Mouse (Mus musculus) liver, embryonic 13.5 days (tissue): Measurements from ENCODE around the gene Pld5. TPM values are rescaled to one million over a fixed set of nuclear protein-coding genes. Genes with fewer than 3 reads are reported as not detected.

Experiments
- ATAC-seq: fragments of 200-750 bp; cut with Nextera tagmentation; 2 replicates; pipeline ENCODE4 v1.8.0; 2017; ENCODE audit warnings: low read depth, mild to moderate bottlenecking, moderate number of reproducible peaks, moderate library complexity
- DNase-seq: peaks from one replicate; pipeline ENCODE4 v3.0.0; 2022
- H3K27ac ChIP-seq: fragments of 300-500 bp; sonication (generic); 2 replicates; pipeline ENCODE4 v1.5.1; 2015; ENCODE audit warnings: moderate library complexity, mild to moderate bottlenecking, inconsistent platforms
- H3K27me3 ChIP-seq: fragments of 300-500 bp; sonication (generic); 2 replicates; pipeline ENCODE4 v1.6.1; 2015; ENCODE audit warnings: mild to moderate bottlenecking, inconsistent platforms
- H3K36me3 ChIP-seq: fragments of 300-500 bp; sonication (generic); 2 replicates; pipeline ENCODE4 v1.6.1; 2015; ENCODE audit warnings: mild to moderate bottlenecking, inconsistent platforms
- H3K4me1 ChIP-seq: fragments of 300-500 bp; sonication (generic); replicated peaks from 2 replicates; pipeline ENCODE4 v1.6.1; 2015; ENCODE audit warnings: inconsistent platforms
- H3K4me2 ChIP-seq: fragments of 300-500 bp; sonication (generic); 2 replicates; pipeline ENCODE4 v1.6.1; 2015; ENCODE audit warnings: inconsistent platforms, mild to moderate bottlenecking, moderate library complexity
- H3K4me3 ChIP-seq: fragments of 300-500 bp; sonication (generic); replicated peaks from 2 replicates; pipeline ENCODE4 v1.5.1; 2015; ENCODE audit warnings: mild to moderate bottlenecking, inconsistent platforms
- H3K9ac ChIP-seq: fragments of 300-500 bp; sonication (generic); 2 replicates; pipeline ENCODE4 v1.6.1; 2015; ENCODE audit warnings: mild to moderate bottlenecking, inconsistent platforms
- H3K9me3 ChIP-seq: fragments of 300-500 bp; sonication (generic); replicated peaks from 2 replicates; pipeline ENCODE4 v1.6.1; 2016; ENCODE audit warnings: inconsistent platforms
- WGBS: fragments of 180-500 bp; shearing (Covaris S2); methylation state at CpG from one replicate; pipeline ENCODE4 v1.1.7; 2015; ENCODE audit not compliant: insufficient replicate concordance; 5-methylcytosine and 5-hydroxymethylcytosine counted together
- polyA plus RNA-seq: library from polyadenylated mRNA; unstranded; fragments of >200 nt; fragmentation: Nextera tagmentation; extraction: Ambion mirVana; gene quantifications from 2 replicates; pipeline ENCODE4 v1.2.1, GENCODE M21; 2015

Gene Pld5
- 0.03 and 0.06 TPM in 2 replicates for polyA plus RNA-seq

DNA sequence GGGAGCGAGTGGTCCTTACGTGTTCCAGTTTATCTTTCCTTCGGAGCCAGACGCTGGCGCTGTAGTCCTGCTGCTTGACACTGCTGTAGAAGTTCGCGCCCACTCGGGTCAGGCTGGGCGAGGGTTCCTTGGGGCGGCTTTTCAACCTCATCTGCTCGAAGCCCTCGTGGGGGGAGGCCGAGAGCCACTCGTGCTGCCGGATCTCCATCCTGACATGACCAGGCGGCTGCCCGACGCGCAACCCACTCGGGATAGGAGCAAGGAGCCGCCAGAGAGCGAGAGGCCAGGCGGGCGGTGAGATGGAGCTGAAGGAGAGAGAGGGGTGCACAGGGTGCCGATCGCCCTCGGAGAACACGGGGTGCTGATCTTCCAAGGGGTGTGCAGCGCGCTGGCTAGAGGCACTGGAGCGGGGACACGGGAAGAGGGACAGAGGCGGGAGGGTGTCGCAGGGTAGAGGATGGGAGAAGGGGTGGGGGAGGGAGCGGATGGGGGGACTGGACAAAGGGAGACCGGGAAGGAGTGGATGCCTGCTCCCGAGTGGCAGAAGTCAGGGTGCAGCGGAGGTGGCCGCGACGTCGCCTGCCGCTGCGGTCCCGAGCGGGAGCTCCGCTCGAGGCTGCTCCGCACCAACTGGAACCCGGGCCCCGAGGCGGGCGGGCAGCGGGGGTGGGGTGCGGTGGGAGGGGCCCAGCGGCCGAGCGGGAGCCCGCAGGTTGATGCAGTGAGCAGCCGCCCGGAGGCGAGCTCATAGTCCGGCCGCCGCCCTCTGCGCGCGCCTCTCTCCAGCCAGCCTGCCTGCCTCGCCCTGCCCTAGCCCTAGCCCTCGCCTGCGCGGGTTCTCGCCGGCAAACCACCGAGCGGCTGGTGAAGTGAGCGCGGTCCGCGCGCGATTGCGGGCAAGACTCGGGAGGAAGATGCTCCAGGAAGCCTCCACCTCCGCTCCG is at the start of gene Pld5:
TSS of gene Pld5 (minus strand) at position 646 of the 944 bp plus-strand sequence.
- DNase-seq (no peak), ATAC-seq (0 out of 2 replicates have a peak, but pooled peaks have one; percentile 36)
- Histone ChIP-seq H3K27ac (no peak within 1 kb of the TSS), H3K4me2 (peak within 1 kb of the TSS; percentile 59), H3K9me3 (no peaks in the 10 kb centered on the region), H3K4me3 (peak within 1 kb of the TSS; percentile 41), H3K36me3 (no peaks in the 10 kb centered on the region), H3K27me3 (peaks cover 37% of the 10 kb centered on the region), H3K4me1 (no peaks in the 10 kb centered on the region), H3K9ac (no peak within 1 kb of the TSS)
- 2% methylated on average over 79 of the region's 86 CpGs for WGBS

DNA sequence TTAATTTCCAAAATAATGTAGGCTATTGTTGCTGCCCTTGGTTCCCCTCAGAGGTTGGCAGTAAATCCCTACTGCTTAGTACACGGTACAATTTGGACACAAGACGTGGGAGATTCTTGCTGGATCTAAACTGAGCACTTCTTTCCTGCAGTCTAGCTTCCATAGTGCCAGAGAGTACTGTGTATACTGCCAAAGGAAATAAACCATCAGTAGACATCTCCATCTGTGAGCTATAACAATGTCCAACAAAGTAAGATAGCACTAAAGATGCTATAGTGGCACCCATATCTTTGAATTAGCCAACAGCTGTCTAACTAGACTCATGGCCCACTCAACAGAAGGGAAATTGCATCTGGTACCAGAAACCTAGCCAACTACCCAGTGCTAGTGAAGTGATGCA is 40.0 kb upstream of the Pld5 start:
- Histone ChIP-seq H3K4me2 (no peak overlapping the region), H3K4me1 (no peaks in the 10 kb centered on the region), H3K27ac (no peak overlapping the region), H3K27me3 (no peaks in the 10 kb centered on the region), H3K9ac (no peak overlapping the region), H3K36me3 (no peaks in the 10 kb centered on the region), H3K9me3 (no peaks in the 10 kb centered on the region), H3K4me3 (no peak overlapping the region)
- 56% methylated on average over 2 of the region's 2 CpGs for WGBS
- ATAC-seq: no peak
- no peak for DNase-seq

DNA sequence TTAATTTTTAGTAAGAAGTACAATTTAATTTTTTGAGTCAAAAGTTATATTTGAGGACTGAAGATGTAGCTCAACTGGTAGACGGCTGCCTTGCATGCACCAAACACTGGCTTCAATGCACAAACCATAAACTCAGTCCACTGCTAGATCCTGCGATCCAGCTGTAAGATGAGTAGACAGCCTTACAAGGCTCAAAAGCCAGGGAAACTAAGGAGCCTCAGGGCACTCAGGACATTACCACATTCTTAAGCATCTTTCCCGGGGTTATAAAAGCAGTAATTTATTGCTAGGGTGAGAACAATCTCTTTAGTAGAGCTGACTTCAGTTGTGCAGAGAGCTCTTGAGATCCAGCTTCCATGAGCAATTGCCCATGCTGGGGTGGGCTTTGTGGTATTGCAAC is 35.1 kb upstream of the Pld5 start:
- ATAC-seq (no peak), DNase-seq (no peak)
- no peak overlapping the region for H3K27ac ChIP-seq
- no peak overlapping the region for H3K4me2 ChIP-seq
- no peaks in the 10 kb centered on the region for H3K27me3 ChIP-seq
- WGBS: 62% methylated on average over 3 of the region's 3 CpGs
- H3K4me3 ChIP-seq: no peak overlapping the region
- no peaks in the 10 kb centered on the region for H3K36me3 ChIP-seq
- no peaks in the 10 kb centered on the region for H3K9me3 ChIP-seq
- no peak overlapping the region for H3K9ac ChIP-seq
- no peaks in the 10 kb centered on the region for H3K4me1 ChIP-seq

DNA sequence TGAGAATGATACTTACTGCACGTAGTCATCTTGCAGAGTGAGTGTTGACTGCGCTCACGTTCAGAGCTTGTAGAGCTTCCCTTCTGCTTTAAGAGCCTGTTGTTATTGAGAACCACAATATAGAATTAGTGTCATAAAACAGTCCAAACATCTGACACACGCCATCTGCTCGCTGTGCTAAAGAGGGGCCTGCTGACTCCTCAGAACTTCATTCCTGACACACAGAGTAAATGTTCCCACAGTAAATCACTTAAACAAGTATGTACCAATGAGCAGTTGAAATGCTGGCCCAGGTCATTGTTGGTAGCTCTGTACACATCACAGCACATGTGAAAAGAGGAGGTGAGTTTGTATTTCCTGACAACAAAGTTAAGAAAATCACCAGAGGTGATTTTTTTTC is 14.3 kb upstream of the Pld5 start:
- 71% methylated on average over 5 of the region's 5 CpGs for WGBS
- Histone ChIP-seq H3K4me3 (no peak overlapping the region), H3K27ac (no peak overlapping the region), H3K36me3 (no peaks in the 10 kb centered on the region), H3K9me3 (no peaks in the 10 kb centered on the region), H3K4me1 (no peaks in the 10 kb centered on the region), H3K27me3 (no peaks in the 10 kb centered on the region), H3K9ac (no peak overlapping the region), H3K4me2 (no peak overlapping the region)
- DNase-seq: no peak
- ATAC-seq: no peak

DNA sequence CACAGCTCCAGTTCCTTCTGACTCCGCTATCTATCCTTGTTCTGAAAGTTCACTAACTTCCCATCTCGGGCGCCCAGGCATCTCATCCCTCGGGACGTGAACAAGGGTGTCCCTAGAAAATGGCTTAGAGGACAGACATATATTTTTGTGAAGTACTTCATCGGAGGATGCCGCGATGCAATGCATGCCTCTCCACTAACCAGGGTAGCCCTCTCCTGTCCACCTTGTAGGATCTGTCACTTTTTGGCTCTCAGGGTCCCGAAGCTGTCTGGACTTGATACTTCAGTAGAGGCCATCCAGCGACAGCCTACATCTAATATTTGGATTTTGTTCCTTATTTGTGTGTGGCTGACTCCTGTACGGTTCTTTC is 484 bp upstream of the Pld5 start:
- Histone ChIP-seq H3K36me3 (no peaks in the 10 kb centered on the region), H3K9ac (no peak overlapping the region), H3K4me3 (peak overlapping the region; percentile 41), H3K4me2 (peak overlapping the region; percentile 59), H3K27ac (no peak overlapping the region), H3K9me3 (no peaks in the 10 kb centered on the region), H3K4me1 (no peaks in the 10 kb centered on the region), H3K27me3 (peaks cover 37% of the 10 kb centered on the region)
- DNase-seq: no peak
- 17% methylated on average over 11 of the region's 11 CpGs for WGBS
- ATAC-seq: no peak

DNA sequence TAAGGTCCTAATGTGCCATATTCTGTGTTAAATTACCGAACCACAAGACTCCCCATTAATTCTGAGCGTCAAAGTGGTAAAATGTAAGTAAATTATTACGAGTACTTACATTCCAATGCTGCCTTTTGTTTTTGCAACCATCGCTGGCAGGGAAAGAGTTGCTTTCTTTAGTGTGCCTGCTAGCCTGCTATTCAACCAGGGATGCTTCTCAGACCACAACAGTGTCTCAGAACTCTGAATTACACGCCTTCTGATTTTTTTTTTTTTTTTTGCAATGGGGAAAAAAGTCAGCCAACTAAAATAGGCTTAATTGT is 26.4 kb downstream of the Pld5 start:
- Histone ChIP-seq H3K9me3 (no peaks in the 10 kb centered on the region), H3K4me3 (no peak overlapping the region), H3K27ac (no peak overlapping the region), H3K4me1 (no peaks in the 10 kb centered on the region), H3K9ac (no peak overlapping the region), H3K36me3 (no peaks in the 10 kb centered on the region), H3K4me2 (no peak overlapping the region), H3K27me3 (no peaks in the 10 kb centered on the region)
- DNase-seq (no peak), ATAC-seq (no peak)
- 58% methylated on average over 5 of the region's 5 CpGs for WGBS

DNA sequence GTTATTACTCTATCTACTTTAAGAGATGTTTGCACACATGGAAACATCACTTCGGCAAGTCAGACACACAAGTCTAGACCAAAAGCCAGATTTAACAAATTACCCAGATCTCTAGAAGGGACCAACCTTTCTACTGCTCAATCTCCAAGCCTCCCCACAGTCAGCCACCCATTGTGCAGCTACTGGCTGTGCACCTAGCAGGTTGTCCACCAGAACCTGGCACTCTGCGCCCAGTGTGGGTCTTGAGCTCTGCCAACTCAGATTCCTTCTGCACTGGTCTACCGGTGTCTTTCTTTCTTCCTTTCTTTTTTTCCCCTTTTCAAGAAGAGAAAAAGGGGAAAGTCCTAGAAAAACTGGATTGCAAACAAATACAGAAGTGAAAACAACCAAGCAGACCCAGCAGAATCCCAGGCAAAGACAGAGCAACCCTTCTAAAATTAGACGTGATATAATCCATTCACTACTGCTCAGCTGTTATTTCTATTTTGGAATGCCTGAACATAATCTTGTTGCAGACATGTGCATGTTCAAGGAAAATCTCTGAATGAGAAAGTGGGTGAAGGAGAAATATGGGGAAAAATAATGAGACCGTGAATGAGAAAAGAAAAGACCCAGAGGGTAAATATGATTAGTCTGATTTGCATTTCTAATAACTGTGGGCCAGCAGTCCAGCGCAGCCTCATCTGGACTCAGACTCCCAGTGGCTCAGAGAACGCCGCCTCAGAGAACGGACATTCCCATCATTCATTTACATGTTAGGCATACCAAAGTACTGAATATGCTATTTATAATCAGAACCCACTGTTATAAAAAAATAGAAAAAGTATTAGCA is 27.0 kb downstream of the Pld5 start:
- DNase-seq: no peak
- H3K4me1 ChIP-seq: no peaks in the 10 kb centered on the region
- 81% methylated on average over 9 of the region's 9 CpGs for WGBS
- no peak overlapping the region for H3K9ac ChIP-seq
- H3K4me2 ChIP-seq: no peak overlapping the region
- no peaks in the 10 kb centered on the region for H3K36me3 ChIP-seq
- no peaks in the 10 kb centered on the region for H3K9me3 ChIP-seq
- H3K27ac ChIP-seq: no peak overlapping the region
- ATAC-seq: no peak
- no peak overlapping the region for H3K4me3 ChIP-seq
- H3K27me3 ChIP-seq: no peaks in the 10 kb centered on the region

DNA sequence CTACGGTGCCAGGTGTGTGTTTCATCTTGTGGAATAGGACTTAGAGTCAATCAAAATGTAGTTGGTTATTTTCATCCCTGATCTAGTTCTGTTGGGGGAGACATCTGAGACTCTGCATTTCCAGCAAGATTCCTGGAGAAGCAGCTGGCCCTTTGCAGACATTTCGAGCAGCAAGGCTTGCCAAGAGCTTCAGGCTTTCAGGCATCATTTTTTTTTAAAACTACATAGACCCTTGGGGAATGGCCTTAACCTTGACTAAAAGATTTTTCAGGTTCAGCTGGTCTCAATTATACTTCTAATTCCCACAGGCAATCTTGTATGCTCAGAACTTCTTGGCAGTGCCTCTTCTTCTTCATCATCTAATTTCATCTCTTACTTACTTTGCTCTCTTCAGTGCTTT is 35.9 kb downstream of the Pld5 start:
- H3K27ac ChIP-seq: no peak overlapping the region
- ATAC-seq: no peak

DNA sequence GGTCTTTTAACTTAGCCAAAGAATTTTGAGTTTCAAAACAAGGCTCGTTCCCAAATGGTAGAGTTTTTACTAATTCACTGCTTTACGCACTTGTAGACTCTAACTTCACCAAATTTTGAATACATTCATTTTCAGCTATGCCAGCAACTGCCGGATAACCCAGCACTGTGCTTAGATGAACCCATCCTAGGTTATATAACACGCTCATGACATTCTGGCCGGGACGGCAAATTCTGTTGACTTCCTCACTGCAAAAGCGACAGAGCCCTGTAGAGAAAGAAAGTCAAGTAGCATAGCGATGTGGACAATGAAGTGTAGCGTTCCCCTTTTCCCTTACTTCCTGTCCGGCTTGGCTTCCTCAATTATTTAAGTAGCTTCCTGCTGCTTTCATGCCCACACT is 51.3 kb downstream of the Pld5 start:
- H3K9ac ChIP-seq: no peak overlapping the region
- ATAC-seq: no peak
- H3K9me3 ChIP-seq: no peaks in the 10 kb centered on the region
- H3K36me3 ChIP-seq: no peaks in the 10 kb centered on the region
- WGBS: 39% methylated on average over 10 of the region's 10 CpGs
- no peak overlapping the region for H3K27ac ChIP-seq
- no peak overlapping the region for H3K4me2 ChIP-seq
- no peaks in the 10 kb centered on the region for H3K4me1 ChIP-seq
- no peak overlapping the region for H3K4me3 ChIP-seq
- no peaks in the 10 kb centered on the region for H3K27me3 ChIP-seq
- DNase-seq: no peak

More for the DNA sequence above, 35.9 kb downstream of the Pld5 start:
- Histone ChIP-seq H3K4me3 (no peak overlapping the region), H3K9me3 (no peaks in the 10 kb centered on the region), H3K36me3 (no peaks in the 10 kb centered on the region), H3K9ac (no peak overlapping the region), H3K27me3 (no peaks in the 10 kb centered on the region), H3K4me2 (no peak overlapping the region), H3K4me1 (no peaks in the 10 kb centered on the region)
- no peak for DNase-seq
- 50% methylated on average over 2 of the region's 2 CpGs for WGBS

DNA sequence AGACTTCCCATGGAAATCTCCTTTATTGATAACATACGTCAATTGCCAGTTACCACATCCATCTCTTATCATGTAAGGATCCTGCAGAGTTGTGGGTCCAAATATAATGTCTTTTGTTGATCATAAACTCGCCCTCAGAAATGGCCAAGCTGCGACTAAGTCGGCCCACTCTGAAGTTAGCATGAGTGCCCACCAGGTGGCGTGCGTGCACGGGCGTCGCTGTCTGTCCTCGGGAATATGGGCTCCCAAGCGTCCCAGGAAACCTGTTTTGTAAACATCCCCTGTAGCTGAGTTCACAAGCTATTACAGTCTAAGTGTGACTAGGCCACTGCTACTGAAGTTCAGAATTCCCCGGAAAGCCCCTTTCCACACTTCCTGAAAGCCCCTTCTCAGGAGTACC is 51.9 kb downstream of the Pld5 start:
- H3K27ac ChIP-seq: no peak overlapping the region
- WGBS: 8% methylated on average over 12 of the region's 12 CpGs
- no peak overlapping the region for H3K9ac ChIP-seq
- no peaks in the 10 kb centered on the region for H3K9me3 ChIP-seq
- no peaks in the 10 kb centered on the region for H3K4me1 ChIP-seq
- ATAC-seq: no peak
- DNase-seq: no peak
- H3K36me3 ChIP-seq: no peaks in the 10 kb centered on the region
- no peaks in the 10 kb centered on the region for H3K27me3 ChIP-seq
- no peak overlapping the region for H3K4me3 ChIP-seq
- no peak overlapping the region for H3K4me2 ChIP-seq

DNA sequence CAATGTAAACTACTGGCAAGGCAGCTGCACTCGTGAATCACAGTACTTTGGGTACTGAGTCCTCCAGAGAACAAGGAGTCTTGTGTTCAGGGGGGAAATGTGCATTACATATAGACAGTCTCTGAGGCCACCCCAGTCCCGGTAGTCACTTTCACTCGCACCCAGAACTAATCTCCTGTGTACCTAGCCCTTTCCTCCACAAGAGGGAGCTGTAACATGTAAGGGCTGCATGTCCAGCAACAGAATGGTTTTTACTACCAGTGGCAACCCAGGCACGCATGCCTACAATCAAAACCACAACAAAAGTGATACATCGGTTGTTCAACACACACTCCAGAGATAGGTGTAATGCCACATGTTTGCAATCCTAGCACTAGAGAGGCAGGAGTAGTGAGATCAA is 56.9 kb downstream of the Pld5 start:
- no peak overlapping the region for H3K9ac ChIP-seq
- 67% methylated on average over 5 of the region's 5 CpGs for WGBS
- no peaks in the 10 kb centered on the region for H3K4me1 ChIP-seq
- no peak for DNase-seq
- no peak overlapping the region for H3K4me2 ChIP-seq
- no peaks in the 10 kb centered on the region for H3K9me3 ChIP-seq
- no peak overlapping the region for H3K27ac ChIP-seq
- no peak overlapping the region for H3K4me3 ChIP-seq
- ATAC-seq: no peak
- H3K36me3 ChIP-seq: no peaks in the 10 kb centered on the region
- H3K27me3 ChIP-seq: no peaks in the 10 kb centered on the region
